Mouse (Mus musculus) neural tube, embryonic 13.5 days (tissue): ENCODE measurements around the gene Slc25a23. TPM values are rescaled to one million over a fixed set of nuclear protein-coding genes. Genes with fewer than 3 reads are reported as not detected.
A peak's percentile ranks its signal among the peaks of the same experiment; 100 is the strongest.

Source experiments
- ATAC-seq: fragments of 200-750 bp; cut with Nextera tagmentation; 2 replicates; pipeline ENCODE4 v1.8.0; 2017; ENCODE audit warnings: low read depth, mild to moderate bottlenecking, moderate TSS enrichment, moderate library complexity
- H3K27ac ChIP-seq: fragments of 300-500 bp; sonication (generic); replicated peaks from 2 replicates; pipeline ENCODE4 v1.5.1; 2015; ENCODE audit warnings: moderate library complexity, mild to moderate bottlenecking, inconsistent platforms
- H3K27me3 ChIP-seq: fragments of 300-500 bp; sonication (generic); 2 replicates; pipeline ENCODE4 v1.6.1; 2015; ENCODE audit warnings: mild to moderate bottlenecking, inconsistent platforms
- H3K36me3 ChIP-seq: fragments of 300-500 bp; sonication (generic); 2 replicates; pipeline ENCODE4 v1.6.1; 2015; ENCODE audit warnings: mild to moderate bottlenecking, inconsistent platforms
- H3K4me1 ChIP-seq: fragments of 300-500 bp; sonication (generic); replicated peaks from 2 replicates; pipeline ENCODE4 v1.6.1; 2015; ENCODE audit warnings: inconsistent platforms
- H3K4me2 ChIP-seq: fragments of 300-500 bp; sonication (generic); 2 replicates; pipeline ENCODE4 v1.6.1; 2015; ENCODE audit warnings: inconsistent platforms, mild to moderate bottlenecking, moderate library complexity
- H3K4me3 ChIP-seq: fragments of 300-500 bp; sonication (generic); 2 replicates; pipeline ENCODE4 v1.5.1; 2015; ENCODE audit warnings: mild to moderate bottlenecking, inconsistent platforms
- H3K9ac ChIP-seq: fragments of 300-500 bp; sonication (generic); 2 replicates; pipeline ENCODE4 v1.6.1; 2015; ENCODE audit warnings: moderate library complexity, mild to moderate bottlenecking, inconsistent platforms
- H3K9me3 ChIP-seq: fragments of 300-500 bp; sonication (generic); 2 replicates; pipeline ENCODE4 v1.6.1; 2016; ENCODE audit warnings: inconsistent platforms
- WGBS: fragments of 180-500 bp; shearing (Covaris S2); methylation state at CpG from one replicate; pipeline ENCODE4 v1.1.7; 2015; 5-methylcytosine and 5-hydroxymethylcytosine counted together
- polyA plus RNA-seq: library from polyadenylated mRNA; unstranded; fragments of >200 nt; fragmentation: Nextera tagmentation; extraction: Ambion mirVana; gene quantifications from 2 replicates; pipeline ENCODE4 v1.2.1, GENCODE M21; 2015

Gene Slc25a23
- 29.5 and 33.3 TPM in 2 replicates for polyA plus RNA-seq

DNA sequence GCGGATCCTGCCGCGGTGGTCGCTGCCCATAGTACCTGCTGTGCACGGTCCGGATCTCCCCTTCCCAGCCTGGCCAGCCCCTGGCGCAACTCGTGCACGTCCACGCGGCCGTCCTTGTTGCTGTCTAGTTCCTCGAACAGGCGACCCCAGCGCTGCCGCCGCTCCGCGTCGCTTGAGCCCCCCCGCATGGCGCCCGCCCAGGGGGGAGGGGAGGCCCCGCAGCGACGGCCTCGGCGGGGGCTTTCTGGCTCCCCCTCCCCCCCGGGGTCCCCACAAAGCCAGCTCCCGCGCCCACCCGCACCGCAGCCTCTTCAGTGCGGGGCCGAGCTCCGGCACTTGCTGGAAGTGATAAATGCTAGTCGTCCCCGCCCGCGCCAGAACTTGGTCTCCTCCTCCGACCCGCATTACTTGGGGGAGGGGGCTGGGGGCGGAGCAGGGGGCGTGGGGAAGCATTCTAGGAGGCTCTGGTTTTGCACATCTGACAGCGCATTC is at the start of gene Slc25a23:
Gene Slc25a23, minus strand, starts transcription at position 378 of the 492 bp plus-strand sequence.
- H3K36me3 ChIP-seq: peaks cover 21% of the 10 kb centered on the region
- peaks cover 33% of the 10 kb centered on the region for H3K4me1 ChIP-seq
- H3K4me3 ChIP-seq: peak within 1 kb of the TSS; percentile 82
- peaks cover 35% of the 10 kb centered on the region for H3K27me3 ChIP-seq
- peak within 1 kb of the TSS; percentile 90 for H3K27ac ChIP-seq
- no peaks in the 10 kb centered on the region for H3K9me3 ChIP-seq
- H3K4me2 ChIP-seq: peak within 1 kb of the TSS; percentile 56
- H3K9ac ChIP-seq: peak within 1 kb of the TSS; percentile 87
- under 1% methylated on average over 37 of the region's 45 CpGs for WGBS
- peak; percentile 87 for ATAC-seq

GRCm38 (mm10) chr17:57108666-57109171 is 49.1 kb upstream of the Slc25a23 start:
- Histone ChIP-seq H3K9ac (no peak overlapping the region), H3K27ac (no peak overlapping the region), H3K36me3 (no peaks in the 10 kb centered on the region), H3K9me3 (no peaks in the 10 kb centered on the region), H3K4me3 (no peak overlapping the region), H3K27me3 (no peaks in the 10 kb centered on the region; the same call in 1 of the 2 replicates), H3K4me1 (peaks cover 28% of the 10 kb centered on the region), H3K4me2 (no peak overlapping the region)
- no peak for ATAC-seq
- WGBS: 61% methylated on average over 5 of the region's 5 CpGs

GRCm38 (mm10) chr17:57108040-57108665 is 48.5 kb upstream of the Slc25a23 start:
- H3K36me3 ChIP-seq: no peaks in the 10 kb centered on the region
- H3K4me3 ChIP-seq: no peak overlapping the region
- 79% methylated on average over 7 of the region's 7 CpGs for WGBS
- H3K9ac ChIP-seq: no peak overlapping the region
- H3K4me2 ChIP-seq: no peak overlapping the region
- peaks cover 28% of the 10 kb centered on the region for H3K4me1 ChIP-seq
- no peak overlapping the region for H3K27ac ChIP-seq
- H3K27me3 ChIP-seq: no peaks in the 10 kb centered on the region; the same call in 1 of the 2 replicates
- ATAC-seq: no peak
- no peaks in the 10 kb centered on the region for H3K9me3 ChIP-seq

- no peak for ATAC-seq
- no peak overlapping the region for H3K4me3 ChIP-seq
- peaks cover 28% of the 10 kb centered on the region for H3K4me1 ChIP-seq
- H3K9ac ChIP-seq: no peak overlapping the region
- no peaks in the 10 kb centered on the region for H3K36me3 ChIP-seq
- peak overlapping the region; percentile 92; the same call in 1 of the 2 replicates for H3K4me2 ChIP-seq
- WGBS: 90% methylated on average over 5 of the region's 5 CpGs
- H3K9me3 ChIP-seq: no peaks in the 10 kb centered on the region
- no peak overlapping the region for H3K27ac ChIP-seq
- H3K27me3 ChIP-seq: no peaks in the 10 kb centered on the region; the same call in 1 of the 2 replicates
Observed at GRCm38 (mm10) chr17:57107064-57107463, 47.4 kb upstream of the Slc25a23 start.

- no peak; the same call in 1 of the 2 replicates for ATAC-seq
- peaks cover 28% of the 10 kb centered on the region for H3K4me1 ChIP-seq
- H3K9ac ChIP-seq: peak overlapping the region; percentile 81
- peak overlapping the region; percentile 65 for H3K4me3 ChIP-seq
- WGBS: 5% methylated on average over 9 of the region's 9 CpGs
- no peak overlapping the region for H3K27ac ChIP-seq
- H3K27me3 ChIP-seq: no peaks in the 10 kb centered on the region; the same call in 1 of the 2 replicates
- H3K4me2 ChIP-seq: peak overlapping the region; percentile 92
- H3K36me3 ChIP-seq: no peaks in the 10 kb centered on the region
- H3K9me3 ChIP-seq: no peaks in the 10 kb centered on the region
Observed at GRCm38 (mm10) chr17:57106035-57106368, 46.3 kb upstream of the Slc25a23 start.

DNA sequence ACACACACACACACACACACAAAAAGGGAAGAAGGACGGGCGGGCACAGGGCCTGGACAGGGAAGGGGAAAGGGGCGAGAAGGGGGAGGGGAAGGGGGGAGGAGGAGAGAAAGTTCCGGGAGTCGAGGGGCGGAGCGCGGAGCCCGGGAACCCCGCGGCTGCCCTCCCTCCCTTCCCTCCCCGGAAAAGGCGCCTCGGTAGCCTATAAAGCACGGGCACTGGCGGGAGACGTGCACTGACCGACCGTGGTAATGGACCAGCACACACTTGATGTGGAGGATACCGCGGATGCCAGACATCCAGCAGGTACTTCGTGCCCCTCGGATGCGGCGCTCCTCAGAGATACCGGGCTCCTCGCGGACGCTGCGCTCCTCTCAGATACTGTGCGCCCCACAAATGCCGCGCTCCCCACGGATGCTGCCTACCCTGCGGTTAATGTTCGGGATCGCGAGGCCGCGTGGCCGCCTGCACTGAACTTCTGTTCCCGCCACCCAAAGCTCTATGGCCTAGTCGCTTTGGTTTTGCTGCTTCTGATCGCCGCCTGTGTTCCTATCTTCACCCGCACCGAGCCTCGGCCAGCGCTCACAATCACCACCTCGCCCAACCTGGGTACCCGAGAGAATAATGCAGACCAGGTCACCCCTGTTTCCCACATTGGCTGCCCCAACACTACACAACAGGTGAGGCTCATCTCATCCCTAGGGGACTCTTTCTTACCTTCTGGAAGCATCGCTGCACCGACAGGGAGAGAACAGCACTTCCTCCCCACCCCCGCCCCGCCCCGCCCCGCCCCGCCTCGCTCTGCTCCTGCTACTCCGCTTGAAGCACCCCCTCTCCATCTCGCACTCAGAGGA is 45.7 kb upstream of the Slc25a23 start, which contains the start of gene Tnfsf9:
Gene Tnfsf9, plus strand, starts transcription at position 145 of the 854 bp plus-strand sequence.
- ATAC-seq: peak; percentile 77
- no peak within 1 kb of the TSS; the same call in 1 of the 2 replicates for H3K27ac ChIP-seq
- WGBS: under 1% methylated on average over 57 of the region's 61 CpGs

GRCm38 (mm10) chr17:57104496-57104895 is 44.8 kb upstream of the Slc25a23 start:
- Histone ChIP-seq H3K36me3 (no peaks in the 10 kb centered on the region), H3K27ac (no peak overlapping the region), H3K9ac (peak overlapping the region; percentile 81), H3K9me3 (no peaks in the 10 kb centered on the region), H3K27me3 (no peaks in the 10 kb centered on the region; the same call in 1 of the 2 replicates), H3K4me3 (peak overlapping the region; percentile 65; the same call in 1 of the 2 replicates), H3K4me1 (peaks cover 28% of the 10 kb centered on the region), H3K4me2 (peak overlapping the region; percentile 92)
- 42% methylated on average over 4 of the region's 4 CpGs for WGBS
- ATAC-seq: peak; percentile 38; the same call in 1 of the 2 replicates

More for the DNA sequence above, 45.7 kb upstream of the Slc25a23 start, which contains the start of gene Tnfsf9:
- Histone ChIP-seq H3K4me2 (peak within 1 kb of the TSS; percentile 92), H3K27me3 (no peaks in the 10 kb centered on the region; the same call in 1 of the 2 replicates), H3K9me3 (no peaks in the 10 kb centered on the region), H3K4me1 (peaks cover 28% of the 10 kb centered on the region), H3K4me3 (peak within 1 kb of the TSS; percentile 65), H3K36me3 (no peaks in the 10 kb centered on the region), H3K9ac (peak within 1 kb of the TSS; percentile 81)

DNA sequence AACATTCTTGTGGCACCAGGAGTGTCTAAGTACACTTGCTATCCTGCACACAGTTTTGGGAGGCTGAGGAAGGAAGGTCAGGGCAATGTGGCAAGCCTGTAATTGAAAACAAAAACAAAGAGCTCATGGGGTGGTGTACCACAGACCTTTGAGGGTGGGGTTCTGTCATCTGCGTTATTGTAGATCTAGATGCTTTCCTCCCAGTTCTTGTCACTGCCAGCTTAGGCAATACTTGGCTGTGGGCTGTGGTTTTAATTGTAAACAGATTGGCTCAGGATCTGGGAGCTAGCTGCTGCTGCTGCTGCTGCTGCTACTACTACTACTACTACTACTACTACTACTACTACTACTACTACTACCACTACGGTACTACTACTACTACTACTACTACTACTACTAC is 42.6 kb upstream of the Slc25a23 start:
- Histone ChIP-seq H3K9ac (no peak overlapping the region), H3K4me3 (no peak overlapping the region), H3K27ac (no peak overlapping the region), H3K36me3 (no peaks in the 10 kb centered on the region), H3K4me1 (peaks cover 27% of the 10 kb centered on the region), H3K4me2 (no peak overlapping the region), H3K27me3 (no peaks in the 10 kb centered on the region; the same call in 1 of the 2 replicates), H3K9me3 (no peaks in the 10 kb centered on the region)
- no peak for ATAC-seq
- 86% methylated on average over 2 of the region's 2 CpGs for WGBS

GRCm38 (mm10) chr17:57099629-57100325 is 40.1 kb upstream of the Slc25a23 start:
- Histone ChIP-seq H3K4me3 (no peak overlapping the region), H3K9me3 (no peaks in the 10 kb centered on the region), H3K4me1 (peaks cover 18% of the 10 kb centered on the region), H3K9ac (no peak overlapping the region), H3K36me3 (no peaks in the 10 kb centered on the region), H3K27me3 (peaks cover 6% of the 10 kb centered on the region), H3K27ac (no peak overlapping the region), H3K4me2 (no peak overlapping the region)
- no peak for ATAC-seq
- WGBS: 10% methylated on average over 10 of the region's 10 CpGs

GRCm38 (mm10) chr17:57098321-57098720 is 38.7 kb upstream of the Slc25a23 start:
- Histone ChIP-seq H3K27ac (no peak overlapping the region), H3K27me3 (peaks cover 6% of the 10 kb centered on the region), H3K9ac (no peak overlapping the region), H3K4me3 (no peak overlapping the region), H3K36me3 (no peaks in the 10 kb centered on the region), H3K4me2 (no peak overlapping the region), H3K9me3 (no peaks in the 10 kb centered on the region), H3K4me1 (peaks cover 12% of the 10 kb centered on the region)
- no peak for ATAC-seq
- WGBS: 82% methylated on average over 5 of the region's 5 CpGs

DNA sequence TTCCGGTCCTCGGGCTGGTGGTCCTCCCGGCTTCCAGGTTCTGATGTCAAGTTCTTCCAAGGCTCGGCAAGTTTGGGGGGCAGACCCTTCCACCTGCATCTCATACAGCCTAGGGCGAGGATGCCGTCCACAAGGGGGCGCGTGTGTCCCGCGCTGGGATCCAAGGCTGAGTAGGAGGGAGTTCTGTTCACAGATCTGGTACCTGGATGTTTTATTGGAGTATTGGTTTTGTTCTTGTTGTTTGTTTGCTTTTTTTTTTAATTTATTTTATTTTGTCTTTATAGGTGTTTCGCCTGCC is 36.9 kb upstream of the Slc25a23 start:
- Histone ChIP-seq H3K27me3 (peaks cover 10% of the 10 kb centered on the region), H3K36me3 (no peaks in the 10 kb centered on the region), H3K4me2 (peak overlapping the region; percentile 45), H3K9me3 (no peaks in the 10 kb centered on the region), H3K4me3 (0 out of 2 replicates have a peak overlapping the region, but pooled peaks have one; percentile 5), H3K9ac (no peak overlapping the region), H3K4me1 (peaks cover 12% of the 10 kb centered on the region), H3K27ac (no peak overlapping the region)
- ATAC-seq: peak; percentile 85
- 1% methylated on average over 11 of the region's 11 CpGs for WGBS
